Mouse (Mus musculus) heart, embryonic 12.5 days (tissue): Measurements from ENCODE around the gene Zmynd8. TPM values are rescaled to one million over a fixed set of nuclear protein-coding genes. Genes with fewer than 3 reads are reported as not detected.
A peak's percentile ranks its signal among the peaks of the same experiment; 100 is the strongest.

Experiments used
- ATAC-seq: fragments of 200-750 bp; cut with Nextera tagmentation; 2 replicates; pipeline ENCODE4 v1.8.0; 2017; ENCODE audit warnings: moderate TSS enrichment, moderate library complexity; ENCODE audit not compliant: insufficient number of reproducible peaks, low FRiP score
- H3K27ac ChIP-seq: fragments of 300-500 bp; sonication (generic); 2 replicates; pipeline ENCODE4 v1.5.1; 2016; ENCODE audit warnings: mild to moderate bottlenecking, moderate library complexity; ENCODE audit not compliant: poor library complexity, severe bottlenecking
- H3K27me3 ChIP-seq: fragments of 300-500 bp; sonication (generic); replicated peaks from 2 replicates; pipeline ENCODE4 v1.6.1; 2016; ENCODE audit warnings: mild to moderate bottlenecking, moderate library complexity
- H3K36me3 ChIP-seq: fragments of 300-500 bp; sonication (generic); 2 replicates; pipeline ENCODE4 v1.6.1; 2016; ENCODE audit warnings: mild to moderate bottlenecking, moderate library complexity
- H3K4me1 ChIP-seq: fragments of 300-500 bp; sonication (generic); replicated peaks from 2 replicates; pipeline ENCODE4 v1.6.1; 2016; ENCODE audit warnings: mild to moderate bottlenecking
- H3K4me2 ChIP-seq: fragments of 300-500 bp; sonication (generic); 2 replicates; pipeline ENCODE4 v1.6.1; 2016; ENCODE audit warnings: mild to moderate bottlenecking, moderate library complexity
- H3K4me3 ChIP-seq: fragments of 300-500 bp; sonication (generic); 2 replicates; pipeline ENCODE4 v1.5.1; 2016; ENCODE audit warnings: mild to moderate bottlenecking
- H3K9ac ChIP-seq: fragments of 300-500 bp; sonication (generic); 2 replicates; pipeline ENCODE4 v1.6.1; 2016; ENCODE audit warnings: mild to moderate bottlenecking, moderate library complexity
- H3K9me3 ChIP-seq: fragments of 300-500 bp; sonication (generic); replicated peaks from 2 replicates; pipeline ENCODE4 v1.6.1; 2016; ENCODE audit warnings: mild to moderate bottlenecking, moderate library complexity
- WGBS: fragments of 180-500 bp; shearing (Covaris S2); methylation state at CpG from one replicate; pipeline ENCODE4 v1.1.7; 2016; 5-methylcytosine and 5-hydroxymethylcytosine counted together
- polyA plus RNA-seq: library from polyadenylated mRNA; unstranded; fragments of >200 nt; fragmentation: Nextera tagmentation; extraction: Ambion mirVana; gene quantifications from 2 replicates; pipeline ENCODE4 v1.2.1, GENCODE M21; 2016

Zmynd8 gene
- polyA plus RNA-seq: 44.7 and 48.0 TPM in 2 replicates

DNA sequence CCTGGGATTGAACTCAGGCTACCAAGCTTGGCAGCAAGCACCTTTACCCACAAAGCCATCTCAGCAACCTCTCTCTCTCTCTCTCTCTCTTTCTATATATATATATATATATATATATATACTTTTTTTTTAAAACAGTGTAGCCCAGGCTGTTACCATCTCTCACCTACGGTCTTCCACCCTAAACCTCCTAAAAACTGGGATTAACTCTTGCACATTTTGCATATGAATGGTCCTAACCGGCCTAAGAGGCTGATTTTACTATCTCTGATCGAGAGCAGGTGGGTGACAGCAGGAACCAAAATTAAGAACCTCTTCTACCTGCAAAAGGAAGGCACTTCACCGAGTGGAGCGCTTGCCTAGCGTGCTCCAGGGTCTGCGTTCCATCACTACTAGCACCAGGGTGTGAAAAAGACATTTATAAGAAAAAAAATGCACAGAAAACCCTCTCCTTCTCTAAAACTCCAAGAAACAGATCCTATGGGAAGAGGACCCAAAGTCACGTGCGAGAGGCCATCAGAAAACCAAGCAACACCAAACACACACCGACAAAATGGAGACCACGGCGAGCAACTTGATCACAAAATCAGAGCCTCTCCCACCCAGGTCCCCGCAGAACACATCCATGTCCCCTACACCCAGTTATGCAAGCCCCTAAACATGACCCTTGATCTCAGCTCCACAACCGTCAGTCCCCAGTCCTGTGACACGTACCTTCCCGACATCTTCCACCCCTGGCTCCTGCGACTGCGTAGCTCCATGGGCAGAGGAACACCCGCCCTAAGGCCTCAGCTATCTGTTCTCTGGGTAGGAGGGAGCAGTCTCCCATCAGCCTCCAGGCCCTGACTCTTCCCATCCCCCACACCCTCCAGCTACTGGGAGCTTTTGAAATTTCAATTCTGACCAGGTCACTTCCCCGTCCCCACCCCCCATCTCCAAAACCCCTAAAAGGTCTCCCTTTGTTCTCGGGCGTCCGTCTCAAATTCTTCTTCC is at the start of gene Zmynd8:
Gene Zmynd8, minus strand, starts transcription at position 815 of the 993 bp plus-strand sequence.
- no peaks in the 10 kb centered on the region for H3K9me3 ChIP-seq
- peak within 1 kb of the TSS; percentile 53 for H3K4me2 ChIP-seq
- peaks cover 54% of the 10 kb centered on the region for H3K4me1 ChIP-seq
- peak within 1 kb of the TSS; percentile 36 for H3K4me3 ChIP-seq
- H3K9ac ChIP-seq: peak within 1 kb of the TSS; percentile 49
- H3K36me3 ChIP-seq: no peaks in the 10 kb centered on the region
- H3K27me3 ChIP-seq: no peaks in the 10 kb centered on the region
- peak; percentile 73 for ATAC-seq
- peak within 1 kb of the TSS; percentile 76 for H3K27ac ChIP-seq
- 24% methylated on average over 23 of the region's 23 CpGs for WGBS

DNA sequence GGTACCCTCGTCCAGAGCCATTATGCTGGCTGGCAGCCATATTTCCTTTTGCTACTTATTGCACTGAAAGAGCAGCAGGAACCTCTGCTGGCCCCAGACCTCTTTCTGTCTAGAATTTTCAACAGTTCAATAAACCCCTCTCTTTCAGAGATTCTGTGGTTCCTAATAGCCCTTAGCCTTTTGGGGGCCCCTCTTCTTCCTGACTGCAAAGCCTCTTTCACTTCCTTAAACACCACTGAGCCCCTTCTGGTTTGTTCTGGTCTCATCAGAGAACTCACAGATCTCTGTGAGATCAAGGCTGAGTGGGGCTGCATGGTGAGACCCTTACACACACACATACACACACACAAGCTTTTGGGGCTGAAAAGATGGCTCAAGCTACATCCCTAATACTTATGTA is 49.2 kb upstream of the Zmynd8 start:
- 77% methylated on average over 1 of the region's 1 CpGs for WGBS
- H3K4me3 ChIP-seq: no peak overlapping the region
- H3K27ac ChIP-seq: no peak overlapping the region
- no peak overlapping the region for H3K9ac ChIP-seq
- H3K27me3 ChIP-seq: no peaks in the 10 kb centered on the region
- no peaks in the 10 kb centered on the region for H3K36me3 ChIP-seq
- H3K4me2 ChIP-seq: no peak overlapping the region
- peaks cover 19% of the 10 kb centered on the region for H3K4me1 ChIP-seq
- H3K9me3 ChIP-seq: peaks cover 7% of the 10 kb centered on the region
- no peak for ATAC-seq

DNA sequence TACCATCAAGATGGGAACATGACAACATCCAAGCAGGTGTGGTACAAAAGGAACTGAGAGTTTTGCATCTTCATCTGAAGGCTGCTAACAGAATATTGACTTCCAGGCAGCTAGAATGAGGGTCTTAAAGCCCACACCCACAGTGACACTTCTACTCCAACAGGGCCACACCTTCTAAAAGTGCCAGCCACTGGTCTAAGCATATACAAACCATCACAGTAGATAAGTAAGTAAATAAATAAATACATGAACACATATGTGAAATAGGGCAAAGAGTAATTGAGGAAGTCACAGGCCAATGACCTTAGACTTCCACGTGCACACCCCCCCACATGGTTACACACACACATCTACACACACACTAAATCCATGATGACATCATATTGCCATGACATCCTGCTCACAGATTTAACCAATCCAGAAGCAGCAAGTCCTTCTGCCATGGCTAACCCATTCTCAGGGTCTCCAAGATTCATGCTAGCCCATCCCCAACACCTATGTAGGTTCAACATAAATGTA is 47.3 kb upstream of the Zmynd8 start:
- no peak for ATAC-seq
- Histone ChIP-seq H3K4me3 (no peak overlapping the region), H3K4me2 (no peak overlapping the region), H3K27ac (no peak overlapping the region), H3K9me3 (peaks cover 7% of the 10 kb centered on the region), H3K36me3 (no peaks in the 10 kb centered on the region), H3K9ac (no peak overlapping the region), H3K27me3 (no peaks in the 10 kb centered on the region), H3K4me1 (peaks cover 13% of the 10 kb centered on the region)
- WGBS: 86% methylated on average over 1 of the region's 1 CpGs

DNA sequence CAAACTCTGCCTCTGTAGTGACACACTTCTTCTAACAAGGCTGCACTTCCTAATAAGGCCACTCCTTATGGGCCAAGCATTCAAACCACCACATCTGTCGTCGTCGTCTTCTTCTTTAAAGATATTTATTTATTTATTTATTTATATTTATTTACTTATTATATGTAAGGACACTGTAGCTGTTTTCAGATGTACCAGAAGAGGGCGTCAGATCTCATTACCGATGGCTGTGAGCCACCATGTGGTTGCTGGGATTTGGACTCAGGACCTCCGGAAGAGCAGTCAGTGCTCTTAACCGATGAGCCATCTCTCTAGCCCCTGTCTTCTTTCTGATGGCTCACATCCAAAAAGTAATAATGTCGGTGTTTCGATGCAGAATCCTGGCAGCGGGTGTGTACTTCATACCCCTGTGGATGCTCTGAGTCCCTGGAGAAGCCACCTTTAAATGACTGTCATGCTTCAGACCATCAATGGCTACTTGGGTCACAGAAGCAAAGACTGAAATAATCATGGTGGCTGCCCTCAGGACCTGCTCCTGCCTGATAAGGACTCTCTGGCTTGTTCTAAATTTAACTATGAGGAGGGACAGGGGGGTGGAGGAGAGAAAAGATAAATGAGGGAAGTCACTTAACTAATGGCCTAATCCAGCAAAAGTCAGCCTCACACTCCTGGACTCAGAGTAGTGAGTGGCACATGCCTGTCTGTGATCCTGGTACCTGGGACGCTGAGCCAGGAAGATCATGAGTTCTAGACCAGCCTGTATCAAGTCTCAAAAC is 45.9 kb upstream of the Zmynd8 start:
- H3K9ac ChIP-seq: no peak overlapping the region
- H3K27ac ChIP-seq: peak overlapping the region; percentile 10; the same call in 1 of the 2 replicates
- peaks cover 7% of the 10 kb centered on the region for H3K9me3 ChIP-seq
- H3K4me1 ChIP-seq: peaks cover 10% of the 10 kb centered on the region
- no peak overlapping the region for H3K4me3 ChIP-seq
- H3K27me3 ChIP-seq: no peaks in the 10 kb centered on the region
- peak; percentile 80 for ATAC-seq
- 72% methylated on average over 11 of the region's 11 CpGs for WGBS
- H3K4me2 ChIP-seq: no peak overlapping the region
- H3K36me3 ChIP-seq: no peaks in the 10 kb centered on the region

DNA sequence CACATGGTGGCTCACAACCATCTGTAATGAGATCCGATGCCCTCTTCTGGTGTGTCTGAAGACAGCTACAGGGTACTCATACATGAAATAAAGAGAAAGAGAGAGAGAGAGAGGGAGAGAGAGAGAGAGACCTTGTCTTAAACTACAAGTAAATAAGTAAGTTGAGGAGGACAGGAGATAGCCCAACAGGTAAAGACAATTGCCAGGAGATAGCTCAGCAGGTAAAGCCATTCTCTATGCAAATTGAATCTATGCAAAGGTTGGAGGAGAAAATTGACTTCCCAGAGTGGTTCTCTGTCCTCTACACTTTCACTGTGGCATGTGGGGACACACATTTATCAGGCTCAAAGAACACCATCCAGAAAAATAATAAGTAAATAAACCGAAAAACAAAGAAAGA is 44.3 kb upstream of the Zmynd8 start:
- Histone ChIP-seq H3K36me3 (no peaks in the 10 kb centered on the region), H3K4me2 (no peak overlapping the region), H3K4me3 (no peak overlapping the region), H3K9me3 (peaks cover 7% of the 10 kb centered on the region), H3K9ac (no peak overlapping the region), H3K27ac (no peak overlapping the region), H3K4me1 (peaks cover 8% of the 10 kb centered on the region; the same call in 1 of the 2 replicates), H3K27me3 (no peaks in the 10 kb centered on the region)
- no peak for ATAC-seq
- WGBS: 91% methylated on average over 2 of the region's 2 CpGs

DNA sequence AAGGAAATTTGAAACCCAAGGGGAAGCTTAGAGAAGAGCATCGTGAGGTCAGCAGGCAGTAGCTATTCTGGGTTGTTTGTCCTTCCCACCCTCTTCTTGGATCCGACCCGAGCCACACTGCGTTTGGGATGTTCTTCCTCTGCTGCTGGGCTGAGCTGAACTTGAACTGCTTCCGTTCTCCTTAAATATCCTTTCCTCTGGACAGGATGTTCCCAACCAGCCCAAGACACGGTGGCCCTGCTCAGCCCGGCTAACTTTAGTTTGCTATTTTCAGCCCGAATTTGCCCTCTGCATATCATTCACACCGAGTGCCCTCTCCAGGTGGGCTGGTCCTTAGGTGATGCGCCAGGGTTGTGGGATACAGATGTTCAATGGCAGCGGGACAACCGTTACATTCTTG is 37.3 kb upstream of the Zmynd8 start:
- Histone ChIP-seq H3K4me2 (no peak overlapping the region), H3K9ac (no peak overlapping the region), H3K27ac (no peak overlapping the region), H3K36me3 (no peaks in the 10 kb centered on the region), H3K9me3 (no peaks in the 10 kb centered on the region), H3K4me1 (peaks cover 9% of the 10 kb centered on the region), H3K4me3 (no peak overlapping the region), H3K27me3 (no peaks in the 10 kb centered on the region)
- ATAC-seq: no peak
- WGBS: 41% methylated on average over 12 of the region's 12 CpGs

DNA sequence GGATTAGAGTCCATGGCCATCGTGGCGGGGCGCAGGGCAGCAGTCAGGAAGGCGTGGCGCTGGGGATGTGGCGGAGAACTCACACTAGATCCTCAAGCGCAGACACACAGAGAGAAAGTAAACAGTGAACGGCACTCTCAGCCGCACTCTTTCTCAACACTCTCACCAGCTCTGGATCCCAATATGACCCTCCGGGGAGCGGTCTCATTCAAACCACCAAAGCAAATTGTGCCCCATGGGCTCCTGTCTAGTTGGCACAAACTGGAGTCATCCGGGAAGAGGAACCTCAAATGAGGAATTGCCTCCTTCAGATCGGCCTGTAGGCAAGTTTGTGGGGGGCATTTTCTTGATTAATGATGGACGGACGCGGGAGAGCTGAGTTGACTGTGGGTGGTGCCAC is 28.9 kb upstream of the Zmynd8 start:
- no peaks in the 10 kb centered on the region for H3K36me3 ChIP-seq
- H3K9ac ChIP-seq: no peak overlapping the region
- 95% methylated on average over 16 of the region's 16 CpGs for WGBS
- H3K27ac ChIP-seq: no peak overlapping the region
- no peak overlapping the region for H3K4me3 ChIP-seq
- no peak for ATAC-seq
- H3K4me1 ChIP-seq: peaks cover 8% of the 10 kb centered on the region
- no peak overlapping the region for H3K4me2 ChIP-seq
- no peaks in the 10 kb centered on the region for H3K27me3 ChIP-seq
- peaks cover 9% of the 10 kb centered on the region; the same call in 1 of the 2 replicates for H3K9me3 ChIP-seq

DNA sequence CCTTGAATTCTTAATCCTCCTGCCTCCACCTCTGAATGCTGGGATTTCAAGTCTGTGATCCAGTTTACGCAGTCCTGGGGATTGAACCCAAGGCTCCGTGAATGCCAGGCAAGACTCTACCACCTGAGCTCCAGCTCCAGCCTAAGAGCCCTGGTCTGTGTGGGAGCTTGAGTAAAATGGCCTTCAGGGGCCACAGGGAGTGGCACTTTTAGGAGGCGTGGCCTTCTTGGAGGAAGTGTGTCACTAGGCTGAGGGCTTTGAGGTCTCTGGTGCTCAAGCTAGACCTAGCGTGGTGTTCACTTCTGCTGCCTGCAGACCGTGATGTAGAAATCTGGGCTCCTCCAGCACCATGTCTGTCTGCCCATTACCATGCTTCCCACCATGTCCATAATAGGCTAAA is 27.4 kb upstream of the Zmynd8 start:
- Histone ChIP-seq H3K36me3 (no peaks in the 10 kb centered on the region), H3K4me3 (no peak overlapping the region), H3K9me3 (peaks cover 9% of the 10 kb centered on the region; the same call in 1 of the 2 replicates), H3K4me2 (no peak overlapping the region), H3K27me3 (no peaks in the 10 kb centered on the region), H3K27ac (no peak overlapping the region), H3K4me1 (peaks cover 14% of the 10 kb centered on the region), H3K9ac (no peak overlapping the region)
- no peak for ATAC-seq
- WGBS: 91% methylated on average over 5 of the region's 5 CpGs

DNA sequence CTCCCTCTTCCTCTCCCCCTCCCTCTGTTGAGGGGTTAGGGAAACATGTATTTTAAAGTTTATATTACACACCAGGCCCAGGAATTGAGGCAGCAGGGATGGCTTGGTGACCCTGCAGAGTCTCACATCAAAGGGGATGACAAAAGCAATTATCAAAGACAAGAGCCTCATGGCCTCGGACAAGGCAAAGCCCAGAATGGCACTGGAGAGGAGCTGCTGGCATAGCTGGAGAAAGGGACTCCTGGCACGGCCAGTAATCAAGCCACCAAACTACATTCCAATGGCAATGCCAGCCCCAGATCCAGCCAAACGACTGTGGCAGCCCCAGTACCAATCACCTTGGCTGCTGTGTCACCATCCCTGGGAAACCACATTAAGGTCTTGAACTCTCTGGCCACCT is 26.3 kb upstream of the Zmynd8 start:
- Histone ChIP-seq H3K4me1 (peaks cover 14% of the 10 kb centered on the region), H3K4me3 (no peak overlapping the region), H3K27me3 (no peaks in the 10 kb centered on the region), H3K9ac (no peak overlapping the region), H3K36me3 (no peaks in the 10 kb centered on the region), H3K4me2 (no peak overlapping the region), H3K9me3 (peaks cover 9% of the 10 kb centered on the region; the same call in 1 of the 2 replicates), H3K27ac (no peak overlapping the region)
- no peak for ATAC-seq
- 35% methylated on average over 3 of the region's 3 CpGs for WGBS

DNA sequence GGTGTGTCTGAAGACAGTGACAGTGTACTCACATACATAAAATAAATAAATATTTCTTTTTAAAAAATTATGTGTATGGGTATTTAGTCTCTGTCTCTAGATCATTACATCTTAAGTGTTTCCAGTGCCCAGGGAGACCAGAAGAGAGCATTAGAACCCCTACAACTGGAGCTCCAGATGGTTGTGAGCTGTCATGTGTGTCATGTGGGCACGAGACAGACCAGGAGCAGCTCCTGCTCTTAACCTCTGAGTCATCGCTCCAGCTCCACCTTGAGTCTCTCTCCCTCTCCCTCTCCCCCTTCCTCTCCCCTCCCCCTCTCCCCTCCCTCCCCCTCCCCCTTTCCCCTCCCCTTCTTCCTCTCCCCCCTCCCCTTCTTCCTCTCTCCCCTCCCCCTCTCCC is 25.9 kb upstream of the Zmynd8 start:
- no peak for ATAC-seq
- WGBS: 46% methylated on average over 2 of the region's 2 CpGs
- no peaks in the 10 kb centered on the region for H3K36me3 ChIP-seq

DNA sequence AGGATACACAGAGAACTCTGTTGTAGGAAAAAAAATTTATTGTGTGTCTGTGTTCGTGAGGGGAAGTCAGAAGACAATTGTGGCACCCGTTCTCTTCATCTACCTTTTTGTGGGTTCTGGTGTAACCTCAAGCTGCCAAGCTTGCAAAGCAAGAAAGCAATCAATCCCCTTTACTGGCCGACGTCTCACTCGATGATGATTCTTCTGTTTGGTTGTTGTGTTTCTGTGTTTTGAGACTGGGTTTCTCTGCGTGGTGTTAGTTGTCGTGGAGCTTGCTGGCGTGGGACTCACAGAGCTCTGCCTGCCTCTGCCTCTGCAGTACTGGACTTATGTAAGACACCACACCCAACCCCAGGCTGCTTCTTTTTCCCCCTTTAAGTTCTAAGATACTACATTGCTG is 24.9 kb upstream of the Zmynd8 start:
- 89% methylated on average over 8 of the region's 8 CpGs for WGBS
- ATAC-seq: no peak

More for the DNA sequence above, 25.9 kb upstream of the Zmynd8 start:
- no peaks in the 10 kb centered on the region for H3K27me3 ChIP-seq
- H3K4me3 ChIP-seq: no peak overlapping the region
- H3K4me1 ChIP-seq: peaks cover 14% of the 10 kb centered on the region
- no peak overlapping the region for H3K4me2 ChIP-seq
- H3K27ac ChIP-seq: no peak overlapping the region
- no peak overlapping the region for H3K9ac ChIP-seq
- peaks cover 9% of the 10 kb centered on the region; the same call in 1 of the 2 replicates for H3K9me3 ChIP-seq

More for the DNA sequence above, 24.9 kb upstream of the Zmynd8 start:
- H3K4me2 ChIP-seq: no peak overlapping the region
- H3K9ac ChIP-seq: no peak overlapping the region
- no peak overlapping the region for H3K4me3 ChIP-seq
- peaks cover 14% of the 10 kb centered on the region for H3K4me1 ChIP-seq
- H3K27ac ChIP-seq: no peak overlapping the region
- no peaks in the 10 kb centered on the region for H3K36me3 ChIP-seq
- no peaks in the 10 kb centered on the region for H3K27me3 ChIP-seq
- peaks cover 9% of the 10 kb centered on the region for H3K9me3 ChIP-seq
